Mouse (Mus musculus) liver, embryonic 12.5 days (tissue): ENCODE results near the gene Zfp652. TPM values are rescaled to one million over a fixed set of nuclear protein-coding genes. Genes with fewer than 3 reads are reported as not detected.
"Not testable (repeated sequence)": the region's sequence is repeated elsewhere in the genome, so short reads cannot be mapped to it uniquely, and the experiment has no call there.

Source experiments
- ATAC-seq: fragments of 200-750 bp; cut with Nextera tagmentation; 2 replicates; pipeline ENCODE4 v1.8.0; 2017; ENCODE audit warnings: moderate number of reproducible peaks, mild to moderate bottlenecking, moderate library complexity
- H3K27ac ChIP-seq: fragments of 300-500 bp; sonication (generic); 2 replicates; pipeline ENCODE4 v1.5.1; 2016; ENCODE audit warnings: mild to moderate bottlenecking
- H3K27me3 ChIP-seq: fragments of 300-500 bp; sonication (generic); replicated peaks from 2 replicates; pipeline ENCODE4 v1.6.1; 2016; ENCODE audit warnings: mild to moderate bottlenecking, moderate library complexity
- H3K36me3 ChIP-seq: fragments of 300-500 bp; sonication (generic); 2 replicates; pipeline ENCODE4 v1.6.1; 2016; ENCODE audit warnings: mild to moderate bottlenecking, moderate library complexity
- H3K4me1 ChIP-seq: fragments of 300-500 bp; sonication (generic); 2 replicates; pipeline ENCODE4 v1.6.1; 2016
- H3K4me2 ChIP-seq: fragments of 300-500 bp; sonication (generic); 2 replicates; pipeline ENCODE4 v1.6.1; 2016; ENCODE audit warnings: mild to moderate bottlenecking, moderate library complexity
- H3K4me3 ChIP-seq: fragments of 300-500 bp; sonication (generic); 2 replicates; pipeline ENCODE4 v1.5.1; 2016; ENCODE audit warnings: mild to moderate bottlenecking, moderate library complexity
- H3K9ac ChIP-seq: fragments of 300-500 bp; sonication (generic); 2 replicates; pipeline ENCODE4 v1.6.1; 2016; ENCODE audit warnings: mild to moderate bottlenecking, moderate library complexity
- H3K9me3 ChIP-seq: fragments of 300-500 bp; sonication (generic); replicated peaks from 2 replicates; pipeline ENCODE4 v1.6.1; 2016; ENCODE audit warnings: mild to moderate bottlenecking, moderate library complexity
- WGBS: fragments of 180-500 bp; shearing (Covaris S2); methylation state at CpG from one replicate; pipeline ENCODE4 v1.1.7; 2016; ENCODE audit not compliant: insufficient replicate concordance; 5-methylcytosine and 5-hydroxymethylcytosine counted together
- polyA plus RNA-seq: library from polyadenylated mRNA; unstranded; fragments of >200 nt; fragmentation: Nextera tagmentation; extraction: Ambion mirVana; gene quantifications from 2 replicates; pipeline ENCODE4 v1.2.1, GENCODE M21; 2016

Gene Zfp652
- polyA plus RNA-seq, 1 experiment from 2014 or later, result 8.9 TPM

- Histone ChIP-seq H3K27ac (no peak overlapping the region), H3K4me2 (no peak overlapping the region), H3K36me3 (peaks cover 4% of the 10 kb centered on the region; the same call in 1 of the 2 replicates), H3K9ac (no peak overlapping the region), H3K9me3 (no peaks in the 10 kb centered on the region), H3K4me1 (peaks cover 19% of the 10 kb centered on the region), H3K27me3 (peaks cover 3% of the 10 kb centered on the region; the same call in 1 of the 2 replicates), H3K4me3 (no peak overlapping the region)
- ATAC-seq, result no peak
- WGBS, result 59% methylated on average over 6 of the region's 6 CpGs
Measured at GRCm38 (mm10) chr11:95869918-95870470, 157.5 kb downstream of the Zfp652 start.

GRCm38 (mm10) chr11:95875804-95876203 is 163.3 kb downstream of the Zfp652 start:
- peaks cover 13% of the 10 kb centered on the region for H3K27me3 ChIP-seq
- peak overlapping the region; percentile 1 for H3K4me2 ChIP-seq
- no peak overlapping the region for H3K4me3 ChIP-seq
- no peaks in the 10 kb centered on the region for H3K4me1 ChIP-seq
- 25% methylated on average over 9 of the region's 9 CpGs for WGBS
- H3K9me3 ChIP-seq, result no peaks in the 10 kb centered on the region
- ATAC-seq, result no peak
- H3K9ac ChIP-seq, result no peak overlapping the region
- H3K36me3 ChIP-seq, result no peaks in the 10 kb centered on the region
- no peak overlapping the region for H3K27ac ChIP-seq

GRCm38 (mm10) chr11:95876296-95876695 is 163.8 kb downstream of the Zfp652 start:
- ATAC-seq, result no peak
- no peak overlapping the region for H3K27ac ChIP-seq
- H3K36me3 ChIP-seq, result no peaks in the 10 kb centered on the region
- no peak overlapping the region for H3K9ac ChIP-seq
- peak overlapping the region; percentile 1; the same call in 1 of the 2 replicates for H3K4me2 ChIP-seq
- H3K4me3 ChIP-seq, result no peak overlapping the region
- 20% methylated on average over 7 of the region's 7 CpGs for WGBS
- peaks cover 18% of the 10 kb centered on the region for H3K27me3 ChIP-seq
- H3K9me3 ChIP-seq, result no peaks in the 10 kb centered on the region
- no peaks in the 10 kb centered on the region for H3K4me1 ChIP-seq

- H3K9ac ChIP-seq, H3K4me1 ChIP-seq, ATAC-seq, H3K27ac ChIP-seq, H3K9me3 ChIP-seq, H3K36me3 ChIP-seq, H3K4me3 ChIP-seq, H3K4me2 ChIP-seq: not testable (repeated sequence)
- peaks cover 40% of the 10 kb centered on the region for H3K27me3 ChIP-seq
- 61% methylated on average over 2 of the region's 2 CpGs for WGBS
Measured at GRCm38 (mm10) chr11:95879861-95880260, 167.4 kb downstream of the Zfp652 start.

Other genes with a start within 250 kb of the Zfp652 start
- 0.14 and 0.24 TPM in 2 replicates for gene Nxph3, start 198.1 kb upstream of the Zfp652 start, polyA plus RNA-seq
- gene Ngfr, start 124.9 kb upstream of the Zfp652 start, polyA plus RNA-seq, result 4.8 and 5.9 TPM in 2 replicates
- gene Phb, start 45.7 kb upstream of the Zfp652 start, polyA plus RNA-seq, result 205 and 206 TPM in 2 replicates
- gene B130006D01Rik, start 10.9 kb downstream of the Zfp652 start, polyA plus RNA-seq, result 0.62 and 0.65 TPM in 2 replicates
- gene Phospho1, start 111.8 kb downstream of the Zfp652 start, polyA plus RNA-seq, result 2.7 and 3.4 TPM in 2 replicates
- gene Gngt2, start 124.5 kb downstream of the Zfp652 start, polyA plus RNA-seq, result 15.8 and 16.7 TPM in 2 replicates
- 7.3 and 7.6 TPM in 2 replicates for gene Abi3, start 129.8 kb downstream of the Zfp652 start, polyA plus RNA-seq
- gene B4galnt2, start 202.2 kb downstream of the Zfp652 start, polyA plus RNA-seq, result 0.39 and 0.51 TPM in 2 replicates